Mouse (Mus musculus) ES-E14 (cell line): ENCODE measurements around the gene Fntb. TPM values are rescaled to one million over a fixed set of nuclear protein-coding genes. Genes with fewer than 3 reads are reported as not detected.

Experiments
- DNase-seq: peaks from one replicate; pipeline ENCODE4 v3.0.0-alpha.2; 2013; ENCODE audit warnings: low read depth, low spot score
- H3K27ac ChIP-seq: 2 replicates; pipeline ENCODE4 v1.5.1; 2012; ENCODE audit warnings: low read depth, mild to moderate bottlenecking, low read length, moderate library complexity, mixed read lengths; ENCODE audit not compliant: poor library complexity, insufficient read depth, severe bottlenecking
- H3K36me3 ChIP-seq: 2 replicates; pipeline ENCODE4 v1.6.1; 2012; ENCODE audit warnings: mild to moderate bottlenecking, low read length, moderate library complexity, mixed read lengths; ENCODE audit not compliant: control insufficient read depth, poor library complexity, insufficient read depth, severe bottlenecking
- H3K4me1 ChIP-seq, 2 experiments: fragments of 150-350 bp in 1 of 2; sonication (generic) in 1 of 2; 2 replicates each; pipeline ENCODE4 v1.6.1; 2012; ENCODE audit warnings: low read length in 2 of 2, mild to moderate bottlenecking in 1 of 2, mixed read lengths in 1 of 2; ENCODE audit not compliant: control insufficient read depth in 2 of 2, insufficient read depth in 2 of 2, poor library complexity in 1 of 2
- H3K4me3 ChIP-seq, 2 experiments: fragments of 150-350 bp in 1 of 2; sonication (generic) in 1 of 2; 2 replicates each; pipeline ENCODE4 v1.5.1; 2012; ENCODE audit warnings: low read length in 2 of 2, low read depth in 1 of 2, mild to moderate bottlenecking in 1 of 2, mixed read lengths in 1 of 2; ENCODE audit not compliant: insufficient read depth in 1 of 2, poor library complexity in 1 of 2, severe bottlenecking in 1 of 2
- H3K9ac ChIP-seq: 2 replicates; pipeline ENCODE4 v1.6.1; 2012; ENCODE audit warnings: low read depth, mild to moderate bottlenecking, low read length, mixed read lengths; ENCODE audit not compliant: poor library complexity, insufficient read depth, severe bottlenecking
- H3K9me3 ChIP-seq: fragments of 150-350 bp; sonication (generic); 2 replicates; pipeline ENCODE4 v1.6.1; 2012; ENCODE audit warnings: low read depth, mild to moderate bottlenecking, low read length; ENCODE audit not compliant: control insufficient read depth, insufficient read depth
- CHD2 ChIP-seq: IDR thresholded peaks from 2 replicates; pipeline ENCODE4 v1.6.1; 2014; ENCODE audit warnings: mild to moderate bottlenecking, low read depth, low read length, inconsistent platforms
- HCFC1 ChIP-seq: IDR thresholded peaks from 2 replicates; pipeline ENCODE4 v1.6.1; 2012; ENCODE audit warnings: low read length, inconsistent platforms, borderline replicate concordance; ENCODE audit not compliant: insufficient read depth
- MAFK ChIP-seq: IDR thresholded peaks from 2 replicates; pipeline ENCODE4 v1.6.1; 2014; ENCODE audit warnings: mild to moderate bottlenecking, low read depth, low read length, inconsistent platforms; ENCODE audit not compliant: insufficient read depth
- ZC3H11A ChIP-seq: IDR thresholded peaks from 2 replicates; pipeline ENCODE4 v1.6.1; 2012; ENCODE audit warnings: low read depth, mild to moderate bottlenecking, inconsistent platforms, low read length, borderline replicate concordance
- ZNF384 ChIP-seq: IDR thresholded peaks from 2 replicates; pipeline ENCODE4 v1.6.1; 2012; ENCODE audit warnings: low read depth, low read length, inconsistent platforms
- in situ Hi-C, 2 experiments: fragments of 600-800 bp; cut with MboI; formaldehyde crosslinking; loops; one replicate each; pipeline ENCODE4 v1.15.1; 2025; ENCODE audit warnings: low sequenced_read_pairs in 2 of 2, inconsistent platforms in 1 of 2; ENCODE audit not compliant: unreplicated experiment in 2 of 2
- total RNA-seq: library from RNA; depleted of rRNA; stranded (reverse); fragments of 300-350 nt; gene quantifications from 2 replicates; pipeline ENCODE4 v1.2.3, GENCODE M21; 2012; rRNA removed

Fntb gene
- total RNA-seq, 1 experiment = 24.0 TPM

GRCm38 (mm10) chr12:76965089-76965488 is 199.7 kb downstream of the Fntb start:
- in situ Hi-C loops = no loop called here
- Histone ChIP-seq H3K9ac (peak overlapping the region; percentile 57; the same call in 1 of the 2 replicates), H3K4me1 (peaks cover 11 to 15% of the 10 kb centered on the region in 2 experiments; a peak in 3 of 4 replicates)

GRCm38 (mm10) chr12:76965876-76966275 is 200.5 kb downstream of the Fntb start:
- Histone ChIP-seq H3K4me1 (peaks cover 8 to 15% of the 10 kb centered on the region in 2 experiments; a peak in 3 of 4 replicates), H3K4me3 (peak overlapping the region; percentile 3 to 52; a peak in 3 of 4 replicates), H3K9me3 (no peaks in the 10 kb centered on the region), H3K27ac (peak overlapping the region; percentile 96), H3K9ac (0 out of 2 replicates have a peak overlapping the region, but pooled peaks have one; percentile 44), H3K36me3 (no peaks in the 10 kb centered on the region)
- no peak for TF ChIP-seq MAFK
- TF ChIP-seq CHD2 = no peak
- no peak for TF ChIP-seq ZNF384
- no peak for TF ChIP-seq ZC3H11A
- TF ChIP-seq HCFC1 = no peak
- in situ Hi-C loops = no loop called here
- DNase-seq = peak; percentile 70

More at GRCm38 (mm10) chr12:76965089-76965488, 199.7 kb downstream of the Fntb start:
- no peak for TF ChIP-seq ZC3H11A
- 0 out of 2 replicates have a peak, but pooled peaks have one; percentile 25 for TF ChIP-seq ZNF384
- TF ChIP-seq HCFC1 = no peak
- no peak for TF ChIP-seq MAFK
- 0 out of 2 replicates have a peak, but pooled peaks have one; percentile 11 for TF ChIP-seq CHD2
- peaks cover 2% of the 10 kb centered on the region for H3K36me3 ChIP-seq
- H3K9me3 ChIP-seq = no peaks in the 10 kb centered on the region
- peak overlapping the region; percentile 48 to 52 for H3K4me3 ChIP-seq
- DNase-seq = peak; percentile 90
- peak overlapping the region; percentile 96 for H3K27ac ChIP-seq

Other genes with a start within 250 kb of the Fntb start
- 10.9 and 12.1 TPM in 2 replicates for gene Plekhg3, start 234.7 kb upstream of the Fntb start, total RNA-seq
- gene Sptb, start 55.0 kb upstream of the Fntb start, total RNA-seq = 3.6 and 4.2 TPM in 2 replicates
- gene Churc1, start 51 bp upstream of the Fntb start, total RNA-seq = 69.5 and 74.4 TPM in 2 replicates
- gene Gpx2, start 30.0 kb downstream of the Fntb start, total RNA-seq = 3.8 and 7.0 TPM in 2 replicates
- 8.8 and 9.5 TPM in 2 replicates for gene Rab15, start 57.3 kb downstream of the Fntb start, total RNA-seq
- gene Max, start 196.6 kb downstream of the Fntb start, total RNA-seq = 37.3 and 40.9 TPM in 2 replicates